Mouse (Mus musculus) embryonic fibroblast, embryonic 13.5 days (primary cell): ENCODE measurements around the gene Cenpx.

Source experiments
- CTCF ChIP-seq: IDR thresholded peaks from 2 replicates; pipeline ENCODE4 v1.5.1; 2011; ENCODE audit warnings: mild to moderate bottlenecking, control low read depth, low read length, moderate library complexity, borderline replicate concordance; ENCODE audit not compliant: insufficient read depth
- POLR2A ChIP-seq: IDR thresholded peaks from 2 replicates; pipeline ENCODE4 v1.6.1; 2011; ENCODE audit warnings: low read depth, mild to moderate bottlenecking, control low read depth, low read length, moderate library complexity

GRCm38 (mm10) chr11:120728530-120729240 is 15.1 kb upstream of the Cenpx start:
- TF ChIP-seq CTCF (no peak), POLR2A (no peak)
